Mouse (Mus musculus) lung, embryonic 16.5 days (tissue): Measurements from ENCODE around the gene Cxcr4. TPM values are rescaled to one million over a fixed set of nuclear protein-coding genes. Genes with fewer than 3 reads are reported as not detected.
A peak's percentile ranks its signal among the peaks of the same experiment; 100 is the strongest.
"Not testable (repeated sequence)": the region's sequence is repeated elsewhere in the genome, so short reads cannot be mapped to it uniquely, and the experiment has no call there.

Experiments used
- ATAC-seq: fragments of 200-750 bp; cut with Nextera tagmentation; 2 replicates; pipeline ENCODE4 v1.8.0; 2017; ENCODE audit warnings: low read depth, mild to moderate bottlenecking, moderate library complexity
- H3K27ac ChIP-seq: fragments of 300-500 bp; sonication (generic); 2 replicates; pipeline ENCODE4 v1.5.1; 2014; ENCODE audit warnings: mild to moderate bottlenecking, control low read depth, low read length
- H3K27me3 ChIP-seq: fragments of 300-500 bp; sonication (generic); 2 replicates; pipeline ENCODE4 v1.6.1; 2014; ENCODE audit warnings: low read depth, low read length, mixed read lengths; ENCODE audit not compliant: control insufficient read depth, insufficient read depth
- H3K36me3 ChIP-seq: fragments of 300-500 bp; sonication (generic); 2 replicates; pipeline ENCODE4 v1.6.1; 2014; ENCODE audit warnings: low read length; ENCODE audit not compliant: control insufficient read depth, insufficient read depth
- H3K4me1 ChIP-seq: fragments of 300-500 bp; sonication (generic); replicated peaks from 2 replicates; pipeline ENCODE4 v1.6.1; 2014; ENCODE audit warnings: low read length, mixed read lengths; ENCODE audit not compliant: control insufficient read depth, insufficient read depth
- H3K4me2 ChIP-seq: fragments of 300-500 bp; sonication (generic); 2 replicates; pipeline ENCODE4 v1.6.1; 2014; ENCODE audit warnings: low read depth, low read length, control low read depth
- H3K4me3 ChIP-seq: fragments of 300-500 bp; sonication (generic); 2 replicates; pipeline ENCODE4 v1.5.1; 2014; ENCODE audit warnings: mild to moderate bottlenecking, low read length, control low read depth
- H3K9ac ChIP-seq: fragments of 300-500 bp; sonication (generic); 2 replicates; pipeline ENCODE4 v1.6.1; 2014; ENCODE audit warnings: low read length, control low read depth
- H3K9me3 ChIP-seq: fragments of 300-500 bp; sonication (generic); 2 replicates; pipeline ENCODE4 v1.6.1; 2016; ENCODE audit warnings: low read length; ENCODE audit not compliant: control insufficient read depth
- WGBS: fragments of 180-500 bp; shearing (Covaris S2); extraction: QIAGEN DNeasy Blood & Tissue Kit; methylation state at CpG from one replicate; pipeline ENCODE4 v1.1.7; 2014; 5-methylcytosine and 5-hydroxymethylcytosine counted together
- polyA plus RNA-seq: library from polyadenylated mRNA; unstranded; fragments of >200 nt; fragmentation: Nextera tagmentation; extraction: Ambion mirVana; gene quantifications from 2 replicates; pipeline ENCODE4 v1.2.1, GENCODE M21; 2015

Cxcr4 gene
- polyA plus RNA-seq, 1 experiment from 2014 or later: 9.0 TPM

GRCm38 (mm10) chr1:128590816-128591720, 1.0 kb downstream of the Cxcr4 start:
- Histone ChIP-seq H3K27ac (peak overlapping the region; percentile 76), H3K9me3 (no peaks in the 10 kb centered on the region), H3K9ac (peak overlapping the region; percentile 77), H3K4me3 (peak overlapping the region; percentile 75), H3K36me3 (peaks cover 3% of the 10 kb centered on the region), H3K4me2 (peak overlapping the region; percentile 88), H3K27me3 (no peaks in the 10 kb centered on the region), H3K4me1 (peaks cover 28% of the 10 kb centered on the region)
- under 1% methylated on average over 63 of the region's 63 CpGs for WGBS
- ATAC-seq: no peak

DNA sequence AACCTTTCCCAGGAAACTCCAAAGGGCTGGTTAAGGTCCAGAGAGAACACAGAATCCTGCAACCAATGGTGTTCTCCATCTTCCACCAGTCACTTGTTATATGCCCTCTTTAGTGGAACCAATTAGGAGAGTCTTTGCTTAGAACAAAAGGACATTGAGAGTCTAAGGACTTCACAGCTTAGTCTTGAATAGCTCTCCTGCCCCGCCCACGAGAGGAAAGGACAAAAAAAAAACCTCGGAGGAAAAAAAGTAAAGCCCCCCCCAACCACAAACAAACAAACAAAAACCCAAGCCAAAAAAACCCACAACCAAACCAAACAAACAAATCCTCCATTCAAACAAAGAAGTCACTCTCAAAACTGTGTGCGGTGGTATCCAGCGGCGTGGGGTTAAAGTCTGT, 2.1 kb downstream of the Cxcr4 start:
- Histone ChIP-seq H3K27me3 (no peaks in the 10 kb centered on the region), H3K36me3 (peaks cover 3% of the 10 kb centered on the region), H3K27ac (no peak overlapping the region), H3K4me2 (peak overlapping the region; percentile 88), H3K4me3 (peak overlapping the region; percentile 75), H3K9me3 (no peaks in the 10 kb centered on the region), H3K4me1 (peaks cover 25% of the 10 kb centered on the region), H3K9ac (0 out of 2 replicates have a peak overlapping the region, but pooled peaks have one; percentile 29)
- 9% methylated on average over 6 of the region's 6 CpGs for whole genome bisulfite sequencing
- no peak for ATAC-seq

DNA sequence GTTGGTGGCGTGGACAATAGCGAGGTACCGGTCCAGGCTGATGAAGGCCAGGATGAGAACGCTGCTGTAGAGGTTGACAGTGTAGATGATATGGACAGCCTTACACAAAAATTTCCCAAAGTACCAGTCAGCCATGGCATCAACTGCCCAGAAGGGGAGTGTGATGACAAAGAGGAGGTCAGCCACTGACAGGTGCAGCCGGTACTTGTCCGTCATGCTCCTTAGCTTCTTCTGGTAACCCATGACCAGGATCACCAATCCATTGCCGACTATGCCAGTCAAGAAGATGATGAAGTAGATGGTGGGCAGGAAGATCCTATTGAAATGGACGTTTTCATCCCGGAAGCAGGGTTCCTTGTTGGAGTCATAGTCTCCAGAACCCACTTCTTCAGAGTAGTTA, 2.6 kb downstream of the Cxcr4 start:
- Histone ChIP-seq H3K27me3 (no peaks in the 10 kb centered on the region), H3K4me1 (peaks cover 20% of the 10 kb centered on the region), H3K27ac (no peak overlapping the region), H3K4me2 (peak overlapping the region; percentile 88), H3K9ac (no peak overlapping the region), H3K4me3 (peak overlapping the region; percentile 75), H3K36me3 (peaks cover 3% of the 10 kb centered on the region), H3K9me3 (no peaks in the 10 kb centered on the region)
- 89% methylated on average over 9 of the region's 9 CpGs for WGBS
- ATAC-seq: no peak

DNA sequence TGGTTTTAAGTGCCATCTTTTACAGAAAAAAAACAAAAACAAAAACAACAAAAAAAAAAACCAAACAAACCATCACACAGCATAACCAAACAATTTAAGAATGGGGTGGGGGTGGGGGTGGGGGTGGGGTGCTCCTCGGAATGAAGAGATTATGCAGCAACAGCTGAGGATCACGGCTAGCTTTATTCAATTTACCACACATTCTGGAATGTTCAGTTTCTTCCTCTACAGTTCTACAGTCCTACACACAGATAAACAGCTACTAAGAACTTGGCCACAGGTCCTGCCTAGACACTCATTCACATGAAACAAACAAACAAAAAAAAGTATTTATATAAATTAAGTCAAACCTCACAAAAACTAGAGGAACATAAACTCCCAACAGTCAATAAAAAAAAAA, 3.8 kb downstream of the Cxcr4 start:
- Histone ChIP-seq H3K4me2 (no peak overlapping the region), H3K4me1 (peaks cover 17% of the 10 kb centered on the region), H3K9me3 (no peaks in the 10 kb centered on the region), H3K36me3 (peaks cover 3% of the 10 kb centered on the region), H3K9ac (no peak overlapping the region), H3K27me3 (no peaks in the 10 kb centered on the region), H3K4me3 (no peak overlapping the region), H3K27ac (no peak overlapping the region)
- ATAC-seq: no peak
- WGBS: 40% methylated on average over 2 of the region's 2 CpGs

- Histone ChIP-seq H3K9ac (no peak overlapping the region), H3K27me3 (no peaks in the 10 kb centered on the region), H3K4me1 (peaks cover 10% of the 10 kb centered on the region), H3K36me3 (peaks cover 3% of the 10 kb centered on the region), H3K27ac (0 out of 2 replicates have a peak overlapping the region, but pooled peaks have one; percentile 19), H3K9me3 (no peaks in the 10 kb centered on the region), H3K4me2 (no peak overlapping the region), H3K4me3 (no peak overlapping the region)
- WGBS: 61% methylated on average over 8 of the region's 8 CpGs
- no peak for ATAC-seq
These were observed 4.9 kb downstream of the Cxcr4 start for GRCm38 (mm10) chr1:128586928-128587780.

DNA sequence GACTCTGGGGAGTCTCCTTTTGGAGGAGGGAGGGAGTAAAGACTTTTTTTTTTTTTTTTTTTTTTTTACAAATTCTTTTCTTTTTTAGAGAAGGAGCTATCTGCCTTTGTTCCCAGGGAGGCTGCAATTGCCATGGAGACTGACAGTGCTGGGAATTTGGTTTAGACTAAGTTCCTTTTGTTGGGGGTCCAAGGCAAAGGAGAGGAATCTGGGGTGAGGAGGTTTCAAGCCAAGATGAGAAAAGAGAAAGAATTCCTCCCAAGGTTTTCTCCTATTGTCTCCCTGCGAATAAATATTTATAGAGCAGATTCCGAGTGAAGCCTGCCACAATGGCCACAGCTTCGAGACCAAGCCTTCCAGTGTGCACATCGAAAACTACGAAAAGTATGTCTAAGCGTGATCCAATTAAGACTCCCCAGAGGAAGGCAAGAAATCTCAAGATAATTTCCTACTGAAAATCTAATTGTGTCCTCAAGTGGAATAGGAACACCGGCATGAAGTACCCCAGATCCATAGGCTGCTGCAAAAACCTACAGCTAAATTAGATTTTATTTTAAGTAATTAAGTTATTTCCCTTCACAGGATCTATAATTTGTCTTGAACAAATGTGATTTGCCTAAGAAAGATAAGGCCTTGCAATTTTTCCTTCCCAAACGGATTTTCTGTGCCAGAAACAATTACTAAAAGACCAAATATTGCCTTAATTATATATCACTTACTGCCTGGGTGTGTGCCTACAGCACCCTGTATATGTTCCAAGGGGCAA, 5.7 kb downstream of the Cxcr4 start:
- no peak overlapping the region for H3K4me2 ChIP-seq
- no peaks in the 10 kb centered on the region for H3K27me3 ChIP-seq
- no peak overlapping the region for H3K9ac ChIP-seq
- H3K4me3 ChIP-seq: no peak overlapping the region
- no peak overlapping the region for H3K27ac ChIP-seq
- no peaks in the 10 kb centered on the region for H3K9me3 ChIP-seq
- H3K4me1 ChIP-seq: peaks cover 10% of the 10 kb centered on the region
- no peak for ATAC-seq
- peaks cover 3% of the 10 kb centered on the region for H3K36me3 ChIP-seq
- WGBS: 39% methylated on average over 8 of the region's 8 CpGs

GRCm38 (mm10) chr1:128585396-128586161, 6.5 kb downstream of the Cxcr4 start:
- Histone ChIP-seq H3K9ac (no peak overlapping the region), H3K9me3 (0 out of 2 replicates have a peak, but pooled peaks cover 2% of the 10 kb centered on the region), H3K36me3 (peaks cover 3% of the 10 kb centered on the region), H3K4me2 (no peak overlapping the region), H3K4me1 (peaks cover 10% of the 10 kb centered on the region), H3K27me3 (no peaks in the 10 kb centered on the region), H3K27ac (no peak overlapping the region), H3K4me3 (no peak overlapping the region)
- peak; percentile 46; the same call in 1 of the 2 replicates for ATAC-seq
- 57% methylated on average over 3 of the region's 3 CpGs for WGBS

DNA sequence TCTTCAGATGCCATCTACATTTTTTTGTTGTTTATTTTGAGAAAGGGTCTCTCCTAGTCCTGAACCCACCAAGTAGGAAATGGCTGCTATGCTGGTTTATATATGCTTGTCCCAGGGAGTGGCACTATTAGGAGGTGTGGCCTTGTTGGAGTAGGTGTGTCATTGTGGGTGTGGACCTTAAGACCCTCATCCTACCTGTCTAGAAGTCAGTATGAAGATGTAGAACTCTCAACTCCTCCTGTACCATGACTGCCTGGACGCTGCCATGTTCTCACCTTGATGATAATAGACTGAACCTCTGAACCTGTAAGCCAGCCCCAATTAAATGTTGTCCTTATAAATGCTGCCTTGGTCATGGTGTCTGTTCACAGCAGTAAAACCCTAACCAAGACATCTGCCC, 7.4 kb downstream of the Cxcr4 start:
- not testable (repeated sequence) for H3K27ac ChIP-seq, H3K9ac ChIP-seq, H3K4me1 ChIP-seq, H3K4me2 ChIP-seq, H3K9me3 ChIP-seq, ATAC-seq, H3K4me3 ChIP-seq, H3K36me3 ChIP-seq, H3K27me3 ChIP-seq
- 92% methylated on average over 1 of the region's 1 CpGs for WGBS
